Mouse (Mus musculus): ENCODE measurements around the gene Creb3.

Gene Creb3

GRCm38 (mm10) chr4:43561997-43562768, at the start of gene Creb3, which contains the start of gene Tln1:
Creb3 (plus strand) TSS chr4:43562332.
Tln1 (minus strand) TSS chr4:43562691.
- in situ Hi-C loops (cut with MboI): loop anchor here (25.0 kb wide), 1 partner anchor 125 kb away; the partner anchor contains the start of genes Fam166b and Tesk1

- in situ Hi-C loops (cut with MboI): no loop called here
These were observed 49.5 kb upstream of the Creb3 start for GRCm38 (mm10) chr4:43512653-43513052.

- in situ Hi-C loops (cut with MboI): no loop called here
These were observed 48.8 kb upstream of the Creb3 start for GRCm38 (mm10) chr4:43513300-43513699.

- in situ Hi-C loops (cut with MboI): no loop called here
These were observed 48.3 kb upstream of the Creb3 start for GRCm38 (mm10) chr4:43513791-43514190.

GRCm38 (mm10) chr4:43515764-43516708, 46.1 kb upstream of the Creb3 start:
- in situ Hi-C loops (cut with MboI): no loop called here

GRCm38 (mm10) chr4:43519551-43519950, 42.6 kb upstream of the Creb3 start:
- in situ Hi-C loops (cut with MboI): no loop called here

GRCm38 (mm10) chr4:43519956-43520355, 42.2 kb upstream of the Creb3 start:
- in situ Hi-C loops (cut with MboI): no loop called here

GRCm38 (mm10) chr4:43527880-43528279, 34.3 kb upstream of the Creb3 start:
- in situ Hi-C loops (cut with MboI): no loop called here

- in situ Hi-C loops (cut with MboI): no loop called here
These were observed 33.6 kb upstream of the Creb3 start for GRCm38 (mm10) chr4:43528487-43528886.

GRCm38 (mm10) chr4:43530081-43530501, 32.0 kb upstream of the Creb3 start:
- in situ Hi-C loops (cut with MboI): no loop called here

GRCm38 (mm10) chr4:43530581-43530980, 31.6 kb upstream of the Creb3 start:
- in situ Hi-C loops (cut with MboI): no loop called here

- in situ Hi-C loops (cut with MboI): no loop called here
These were observed 28.9 kb upstream of the Creb3 start for GRCm38 (mm10) chr4:43533270-43533669.

- in situ Hi-C loops (cut with MboI): no loop called here
These were observed 26.5 kb upstream of the Creb3 start for GRCm38 (mm10) chr4:43535628-43536027.

GRCm38 (mm10) chr4:43536031-43536430, 26.1 kb upstream of the Creb3 start:
- in situ Hi-C loops (cut with MboI): no loop called here

- in situ Hi-C loops (cut with MboI): no loop called here
These were observed 20.1 kb upstream of the Creb3 start for GRCm38 (mm10) chr4:43542044-43542443.

GRCm38 (mm10) chr4:43546375-43547047, 15.6 kb upstream of the Creb3 start:
- in situ Hi-C loops (cut with MboI): no loop called here

- in situ Hi-C loops (cut with MboI): no loop called here
These were observed 15.0 kb upstream of the Creb3 start for GRCm38 (mm10) chr4:43547160-43547559.

- in situ Hi-C loops (cut with MboI): no loop called here
These were observed 13.1 kb upstream of the Creb3 start for GRCm38 (mm10) chr4:43549055-43549454.

GRCm38 (mm10) chr4:43551854-43552253, 10.3 kb upstream of the Creb3 start:
- in situ Hi-C loops (cut with MboI): loop anchor here (25.0 kb wide), 1 partner anchor 115 kb away; the partner anchor contains the start of genes Fam166b and Tesk1

- in situ Hi-C loops (cut with MboI): loop anchor here (25.0 kb wide), 1 partner anchor 115 kb away; the partner anchor contains the start of genes Fam166b and Tesk1
These were observed 9.7 kb upstream of the Creb3 start for GRCm38 (mm10) chr4:43552437-43552836.

- in situ Hi-C loops (cut with MboI): loop anchor here (25.0 kb wide), 1 partner anchor 117 kb away; the partner anchor contains the start of genes Fam166b and Tesk1
These were observed 8.2 kb upstream of the Creb3 start for GRCm38 (mm10) chr4:43553891-43554290.

- in situ Hi-C loops (cut with MboI): loop anchor here (25.0 kb wide), 1 partner anchor 119 kb away; the partner anchor contains the start of genes Fam166b and Tesk1
These were observed 6.2 kb upstream of the Creb3 start for GRCm38 (mm10) chr4:43555926-43556325.

All from mature B cell (primary cell).